Mouse (Mus musculus): ENCODE results near the gene Efhb. TPM values are rescaled to one million over a fixed set of nuclear protein-coding genes. Genes with fewer than 3 reads are reported as not detected.
A peak's percentile ranks its signal among the peaks of the same experiment; 100 is the strongest.

Gene Efhb
- total and polyA plus RNA-seq, 2 experiments from 2014 or later: 0.47 to 0.76 TPM

DNA sequence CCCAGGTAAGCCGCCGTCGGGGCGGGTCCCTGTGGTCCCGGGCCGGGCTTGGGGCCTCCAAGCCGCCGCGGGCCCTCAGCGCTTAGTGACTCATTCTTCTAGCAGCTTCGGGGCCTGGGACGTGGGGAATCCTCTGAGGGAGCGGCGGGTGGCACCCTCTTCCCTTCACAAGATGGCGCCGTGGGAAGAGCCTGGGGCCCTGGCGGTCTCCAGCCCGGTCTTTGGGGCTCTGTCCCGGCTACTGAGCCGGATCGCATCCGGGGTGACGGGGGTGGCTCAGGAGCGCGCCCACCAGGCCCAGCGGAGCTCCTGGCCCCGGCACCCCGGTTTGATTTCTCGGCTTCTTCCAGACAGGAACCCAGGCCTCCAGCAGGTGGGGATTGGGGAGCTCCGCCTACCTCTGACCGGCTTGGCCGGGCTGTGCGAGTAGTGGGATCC is 16.5 kb upstream of the Efhb start:
- peak; percentile 2; the same call in 1 of the 2 replicates for TF ChIP-seq CTCF (IDR thresholded peaks at IDR 0.05; ENCODE audit: low read depth)
- peak; percentile 50 for DNase-seq (ENCODE audit: low spot score)

DNA sequence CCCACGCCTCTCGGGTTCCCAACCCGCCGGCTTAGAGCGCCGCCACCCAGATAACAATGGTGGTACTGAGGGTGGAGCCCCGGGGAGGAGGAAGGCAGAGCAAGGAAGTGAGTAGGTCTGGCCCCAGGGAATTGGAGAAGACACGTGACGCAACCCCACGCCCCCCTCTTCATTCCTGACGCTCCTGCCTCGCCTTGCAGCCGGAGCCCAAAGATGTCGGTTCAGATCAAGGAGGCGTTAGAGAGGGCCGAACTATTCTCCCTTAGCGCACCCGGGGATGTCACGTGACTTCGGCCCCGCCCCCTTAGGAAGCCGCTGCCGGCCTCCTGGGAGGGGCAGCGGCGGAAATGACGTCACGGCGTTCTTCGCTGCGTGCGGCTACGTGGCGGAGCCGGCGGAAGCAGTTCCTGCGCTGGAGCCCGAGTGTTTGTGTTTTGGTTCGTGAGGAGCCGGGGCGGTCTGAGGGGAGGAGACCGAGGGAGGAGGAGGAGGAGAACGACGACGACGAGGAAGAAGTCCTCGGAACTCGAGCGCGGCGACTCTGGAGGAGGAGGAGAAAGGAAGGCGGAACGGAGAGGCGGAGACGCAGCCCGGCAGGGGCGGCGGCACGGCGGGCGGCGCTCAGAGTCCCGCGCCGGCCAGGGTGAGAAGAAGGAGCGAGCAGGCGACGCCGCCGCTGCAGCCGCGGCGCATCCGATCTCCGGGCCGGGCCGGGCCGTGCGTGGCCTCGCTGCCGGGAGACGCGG is 15.9 kb upstream of the Efhb start, which contains the start of gene Rab5a:
Rab5a (plus strand) TSS at position 377 of the 746 bp plus-strand sequence.
- WGBS: under 1% methylated on average over 68 of the region's 82 CpGs
- peak within 1 kb of the TSS; percentile 99 for H3K27ac ChIP-seq
- peak; percentile 59 for TF ChIP-seq CTCF (IDR thresholded peaks at IDR 0.05; ENCODE audit: low read depth)
- ATAC-seq (peak; percentile 98), DNase-seq (ENCODE audit: low spot score) (peak; percentile 100)
- no peaks in the 10 kb centered on the region for H3K27me3 ChIP-seq (ENCODE audit: insufficient read depth, low read length)
- H3K9ac ChIP-seq (replicated peaks; ENCODE audit: low read length): peak within 1 kb of the TSS; percentile 98
- H3K36me3 ChIP-seq (ENCODE audit: insufficient read depth, low read length): no peaks in the 10 kb centered on the region
- peaks cover 17% of the 10 kb centered on the region for H3K4me1 ChIP-seq (ENCODE audit: insufficient read depth, low read length)
- H3K4me3 ChIP-seq (ENCODE audit: low read length): peak within 1 kb of the TSS; percentile 95
- H3K4me2 ChIP-seq (ENCODE audit: low read depth, low read length): peak within 1 kb of the TSS; percentile 82
- no peaks in the 10 kb centered on the region for H3K9me3 ChIP-seq (ENCODE audit: low read length)

More for the DNA sequence above, 16.5 kb upstream of the Efhb start:
- ATAC-seq: peak; percentile 1; the same call in 1 of the 2 replicates
- Histone ChIP-seq H3K9ac (replicated peaks; ENCODE audit: low read length) (peak overlapping the region; percentile 98), H3K4me1 (ENCODE audit: insufficient read depth, low read length) (peaks cover 17% of the 10 kb centered on the region), H3K36me3 (ENCODE audit: insufficient read depth, low read length) (no peaks in the 10 kb centered on the region; the same call in 1 of the 2 replicates), H3K9me3 (ENCODE audit: low read length) (no peaks in the 10 kb centered on the region), H3K4me2 (ENCODE audit: low read depth, low read length) (peak overlapping the region; percentile 82), H3K27ac (peak overlapping the region; percentile 99), H3K27me3 (ENCODE audit: insufficient read depth, low read length) (no peaks in the 10 kb centered on the region), H3K4me3 (ENCODE audit: low read length) (peak overlapping the region; percentile 95)
- WGBS: under 1% methylated on average over 33 of the region's 33 CpGs

DNA sequence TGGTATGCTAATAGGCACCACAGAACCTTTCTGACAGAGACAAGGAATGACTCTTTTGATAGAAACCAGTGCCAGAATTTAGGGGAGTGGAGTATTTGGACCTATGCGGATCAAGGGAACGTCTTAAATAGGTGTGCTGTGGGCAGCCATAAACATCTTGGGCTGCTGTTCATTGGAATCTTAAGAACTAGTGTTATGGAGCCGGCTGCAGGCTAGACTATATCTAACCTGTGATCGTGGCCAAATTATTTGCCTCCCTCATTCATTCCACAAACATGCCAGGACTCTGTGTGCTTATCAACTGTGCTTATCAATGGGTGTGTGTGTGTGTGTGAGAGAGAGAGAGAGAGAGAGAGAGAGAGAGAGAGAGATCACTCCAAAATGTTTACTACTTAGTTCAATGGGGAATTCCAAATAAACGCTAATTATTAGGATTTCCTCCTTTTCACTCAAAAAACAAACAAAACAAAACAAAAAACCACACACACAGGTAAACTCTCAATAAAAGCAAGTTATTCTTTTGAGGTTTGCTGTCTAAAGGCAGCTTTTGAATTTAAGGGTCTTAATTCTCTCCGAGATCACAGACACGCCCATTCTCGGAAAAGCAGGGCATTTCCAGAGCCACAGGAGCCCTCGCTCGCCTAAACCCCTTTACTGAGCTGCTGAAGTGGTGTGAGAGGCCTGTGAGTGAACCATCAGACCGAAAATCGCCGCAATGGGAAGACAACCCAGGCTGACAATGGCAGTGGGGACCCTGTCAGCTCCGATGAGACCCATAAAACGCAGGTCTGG is 15.1 kb upstream of the Efhb start:
- DNase-seq (ENCODE audit: low spot score): peak; percentile 15
- 8% methylated on average over 15 of the region's 15 CpGs for WGBS

DNA sequence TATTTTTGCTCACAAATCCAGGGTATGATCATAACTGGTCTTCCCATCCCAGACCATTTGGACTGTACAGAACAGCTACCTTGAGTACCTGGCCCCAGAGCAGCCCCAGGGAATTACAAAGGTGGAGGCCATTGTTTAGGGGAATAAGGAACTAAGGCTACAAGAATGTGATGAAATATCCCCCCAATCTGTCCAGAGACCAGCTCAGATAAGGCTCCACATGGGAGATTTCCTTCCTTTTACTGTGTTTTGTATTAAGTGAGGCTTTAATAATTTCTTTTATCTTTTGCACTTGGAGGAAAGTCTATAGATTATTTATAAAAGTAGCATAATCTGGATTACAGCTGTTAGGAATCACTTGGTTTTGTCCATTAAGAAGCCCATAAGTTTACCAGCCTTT is 5.6 kb upstream of the Efhb start:
- DNase-seq (ENCODE audit: low spot score) (no peak), ATAC-seq (no peak)
- Histone ChIP-seq H3K27ac (no peak overlapping the region), H3K4me3 (ENCODE audit: low read length) (no peak overlapping the region), H3K4me1 (ENCODE audit: insufficient read depth, low read length) (no peaks in the 10 kb centered on the region), H3K9ac (replicated peaks; ENCODE audit: low read length) (no peak overlapping the region), H3K4me2 (ENCODE audit: low read depth, low read length) (no peak overlapping the region), H3K36me3 (ENCODE audit: insufficient read depth, low read length) (no peaks in the 10 kb centered on the region), H3K9me3 (ENCODE audit: low read length) (no peaks in the 10 kb centered on the region), H3K27me3 (ENCODE audit: insufficient read depth, low read length) (no peaks in the 10 kb centered on the region)
- no peak for TF ChIP-seq CTCF (IDR thresholded peaks at IDR 0.05; ENCODE audit: low read depth)

More for the DNA sequence above, 15.1 kb upstream of the Efhb start:
- Histone ChIP-seq H3K4me2 (ENCODE audit: low read depth, low read length) (peak overlapping the region; percentile 82), H3K9ac (replicated peaks; ENCODE audit: low read length) (peak overlapping the region; percentile 98), H3K27ac (peak overlapping the region; percentile 99), H3K36me3 (ENCODE audit: insufficient read depth, low read length) (no peaks in the 10 kb centered on the region), H3K9me3 (ENCODE audit: low read length) (no peaks in the 10 kb centered on the region), H3K27me3 (ENCODE audit: insufficient read depth, low read length) (no peaks in the 10 kb centered on the region), H3K4me3 (ENCODE audit: low read length) (peak overlapping the region; percentile 95), H3K4me1 (ENCODE audit: insufficient read depth, low read length) (peaks cover 17% of the 10 kb centered on the region)
- ATAC-seq: no peak; the same call in 1 of the 2 replicates
- TF ChIP-seq CTCF (IDR thresholded peaks at IDR 0.05; ENCODE audit: low read depth): no peak

DNA sequence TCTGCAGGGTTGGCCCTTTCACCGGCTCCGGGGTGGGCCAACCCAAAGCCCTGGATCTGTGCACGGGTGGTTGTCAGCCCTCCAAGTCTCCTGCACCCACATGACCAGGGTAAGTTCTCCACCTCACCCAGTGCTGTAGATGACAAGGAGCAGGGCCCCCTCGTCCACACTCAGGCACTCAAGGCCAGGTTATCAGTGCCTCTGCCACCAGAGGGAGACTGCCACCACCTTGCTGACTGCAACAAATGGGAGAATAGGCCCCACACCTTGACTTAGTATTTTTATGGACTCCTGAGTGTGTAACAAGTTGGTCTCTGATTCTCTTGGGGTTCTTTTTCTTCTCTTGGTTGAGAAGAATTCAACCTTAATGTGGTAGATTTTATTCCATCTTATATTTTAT is 2.4 kb upstream of the Efhb start:
- Histone ChIP-seq H3K9me3 (ENCODE audit: low read length) (no peaks in the 10 kb centered on the region), H3K36me3 (ENCODE audit: insufficient read depth, low read length) (no peaks in the 10 kb centered on the region), H3K4me2 (ENCODE audit: low read depth, low read length) (no peak overlapping the region), H3K4me1 (ENCODE audit: insufficient read depth, low read length) (no peaks in the 10 kb centered on the region; the same call in 1 of the 2 replicates), H3K27ac (no peak overlapping the region), H3K4me3 (ENCODE audit: low read length) (no peak overlapping the region), H3K27me3 (ENCODE audit: insufficient read depth, low read length) (no peaks in the 10 kb centered on the region), H3K9ac (replicated peaks; ENCODE audit: low read length) (no peak overlapping the region)
- TF ChIP-seq CTCF (IDR thresholded peaks at IDR 0.05; ENCODE audit: low read depth): peak; percentile 47
- ATAC-seq (no peak), DNase-seq (ENCODE audit: low spot score) (no peak)
- WGBS: 63% methylated on average over 4 of the region's 4 CpGs

DNA sequence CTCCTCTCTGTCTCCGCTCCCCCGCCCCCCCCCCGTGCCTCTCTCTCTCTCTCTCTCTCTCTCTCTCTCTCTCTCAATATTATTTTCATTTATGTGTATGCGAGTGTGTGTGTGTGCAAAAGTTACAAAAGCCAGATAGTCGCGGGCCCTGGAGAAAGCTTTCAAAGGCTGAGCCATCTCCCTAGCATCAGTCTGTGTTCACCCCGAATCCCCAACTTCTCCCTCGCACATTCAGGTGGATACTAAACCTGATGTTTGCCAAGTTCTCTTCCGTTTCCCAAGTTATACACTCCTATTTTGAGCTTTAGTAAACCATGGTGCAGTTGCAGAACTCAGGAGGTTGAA is 347 bp upstream of the Efhb start:
- no peak for ATAC-seq
- Histone ChIP-seq H3K27ac (no peak overlapping the region), H3K4me3 (ENCODE audit: low read length) (peak overlapping the region; percentile 44), H3K36me3 (ENCODE audit: insufficient read depth, low read length) (no peaks in the 10 kb centered on the region), H3K9ac (replicated peaks; ENCODE audit: low read length) (peak overlapping the region; percentile 45; the same call in 1 of the 2 replicates), H3K4me1 (ENCODE audit: insufficient read depth, low read length) (no peaks in the 10 kb centered on the region; the same call in 1 of the 2 replicates), H3K4me2 (ENCODE audit: low read depth, low read length) (peak overlapping the region; percentile 79), H3K27me3 (ENCODE audit: insufficient read depth, low read length) (no peaks in the 10 kb centered on the region), H3K9me3 (ENCODE audit: low read length) (no peaks in the 10 kb centered on the region)
- 18% methylated on average over 7 of the region's 9 CpGs for WGBS
- no peak for TF ChIP-seq CTCF (IDR thresholded peaks at IDR 0.05; ENCODE audit: low read depth)
- no peak for DNase-seq (ENCODE audit: low spot score)

All from hindbrain, postnatal 0 days (tissue).